Mouse (Mus musculus) layer of hippocampus, adult 18-20 months (tissue): ENCODE measurements around the gene Prr14l. TPM values are rescaled to one million over a fixed set of nuclear protein-coding genes. Genes with fewer than 3 reads are reported as not detected.
A peak's percentile ranks its signal among the peaks of the same experiment; 100 is the strongest.

ENCODE experiments used
- DNase-seq, 2 experiments: peaks; one replicate each; pipeline ENCODE4 v3.0.0; 2022; ENCODE audit warnings: low spot score in 2 of 2
- total RNA-seq, 2 experiments: library from RNA; stranded (reverse); gene quantifications; 2 replicates each; pipeline ENCODE4 v1.2.3; 2021

Prr14l gene
- total RNA-seq, 2 experiments from 2014 or later: 48.0 to 48.8 TPM

- peak; percentile 37 to 40 for DNase-seq
Measured at GRCm38 (mm10) chr5:32740850-32741249, 113.2 kb downstream of the Prr14l start.

GRCm38 (mm10) chr5:32740138-32740537 is 113.9 kb downstream of the Prr14l start:
- no peak for DNase-seq

Other genes with a start within 250 kb of the Prr14l start
- gene Yes1, start 243.1 kb downstream of the Prr14l start, total RNA-seq: 10 to 100 TPM; 10.1 to 13.0 TPM
- 10 to 100 TPM; 62.2 to 62.9 TPM for gene Pisd, start 68.6 kb downstream of the Prr14l start, total RNA-seq
- not detected for gene Gm20671, start 27.1 kb downstream of the Prr14l start, total RNA-seq
- gene Depdc5, start 9.4 kb upstream of the Prr14l start, total RNA-seq: 10 to 100 TPM; 69.8 to 74.9 TPM
- 1,000 to 10,000 TPM; 1,080 to 1,138 TPM for gene Ywhah, start 164.6 kb upstream of the Prr14l start, total RNA-seq
- gene Slc5a1, start 250.0 kb upstream of the Prr14l start, total RNA-seq: under 1 TPM; 0.13 to 0.20 TPM